Mouse (Mus musculus): ENCODE data around the gene Pald1.

Gene Pald1

GRCm38 (mm10) chr10:61328927-61329326 is 54.4 kb downstream of the Pald1 start:
- DNase-seq (ENCODE audit: low spot score in 2 of 2): no peak

- no peak for DNase-seq (ENCODE audit: low spot score in 2 of 2)
Observed at GRCm38 (mm10) chr10:61327545-61327944, 55.8 kb downstream of the Pald1 start.

DNA sequence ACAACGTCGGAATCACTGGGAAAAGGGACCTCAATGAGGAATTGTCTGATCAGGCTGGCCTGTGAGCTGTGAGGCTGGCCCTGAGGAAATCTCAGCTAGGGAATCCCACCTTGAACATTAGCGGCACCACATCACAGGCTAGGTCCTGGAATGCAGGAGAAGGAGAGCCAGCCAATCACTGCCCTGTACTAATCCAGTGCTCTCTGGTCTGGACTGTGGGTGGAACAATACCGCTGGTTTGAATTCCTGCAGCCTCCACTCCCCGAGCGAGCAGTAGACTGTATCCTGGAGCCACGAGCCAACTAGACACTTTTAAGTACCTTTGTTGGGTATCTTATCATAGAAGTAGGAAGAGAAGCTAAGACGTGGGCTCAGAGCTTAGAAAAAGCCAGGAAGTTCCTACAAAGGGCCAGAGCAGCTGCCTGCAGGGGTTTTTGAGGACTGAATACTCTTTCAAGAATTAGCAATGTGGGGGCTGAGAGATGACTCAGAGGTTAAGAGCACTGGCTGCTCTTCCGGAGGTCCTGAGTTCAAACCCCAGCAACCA is 57.5 kb downstream of the Pald1 start:
- DNase-seq (ENCODE audit: low spot score in 2 of 2): no peak

DNA sequence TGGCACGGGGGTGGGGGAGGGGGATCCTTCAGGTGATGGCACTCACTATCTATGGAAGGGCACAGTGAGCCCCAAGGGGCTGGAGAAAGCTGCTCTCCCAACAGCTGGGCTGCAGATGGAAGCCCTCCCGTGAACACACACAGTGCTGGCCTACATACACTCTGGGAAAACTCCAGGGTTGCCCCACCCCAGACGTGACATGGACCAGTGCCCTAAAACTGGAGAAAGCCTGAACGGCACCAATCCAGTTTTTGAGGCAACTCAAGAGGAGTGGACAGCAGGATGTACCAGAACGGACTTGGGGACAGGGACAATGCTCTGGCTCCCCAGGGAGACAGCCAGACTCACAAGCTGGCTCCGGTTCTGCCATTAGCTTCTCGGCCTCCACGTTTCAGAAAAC is 58.6 kb downstream of the Pald1 start:
- no peak for DNase-seq (ENCODE audit: low spot score in 2 of 2)

DNA sequence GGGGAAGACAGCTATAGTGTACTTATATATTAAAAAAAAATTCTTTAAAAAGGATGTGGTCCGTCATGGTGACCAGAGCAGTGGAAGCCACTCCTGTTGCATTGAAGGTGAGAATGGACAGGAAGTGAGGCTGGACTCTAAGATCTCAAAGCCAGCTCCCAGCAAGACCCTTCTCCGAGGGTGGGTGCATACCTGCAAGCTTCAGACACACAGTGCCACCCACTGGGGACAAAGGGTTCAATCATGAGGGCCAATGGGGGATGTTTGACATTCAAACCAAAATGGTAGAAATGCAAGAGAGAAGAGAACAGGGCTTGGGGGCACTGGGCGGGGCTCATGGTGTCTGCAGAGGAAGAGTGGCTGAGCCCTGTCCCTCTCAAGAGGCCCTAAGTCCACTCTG is 64.8 kb downstream of the Pald1 start:
- DNase-seq (ENCODE audit: low spot score in 2 of 2): no peak

- DNase-seq (ENCODE audit: low spot score in 2 of 2): no peak
Observed at GRCm38 (mm10) chr10:61315324-61315880, 67.9 kb downstream of the Pald1 start.

GRCm38 (mm10) chr10:61313750-61314149 is 69.6 kb downstream of the Pald1 start:
- DNase-seq (ENCODE audit: low spot score in 2 of 2): no peak

DNA sequence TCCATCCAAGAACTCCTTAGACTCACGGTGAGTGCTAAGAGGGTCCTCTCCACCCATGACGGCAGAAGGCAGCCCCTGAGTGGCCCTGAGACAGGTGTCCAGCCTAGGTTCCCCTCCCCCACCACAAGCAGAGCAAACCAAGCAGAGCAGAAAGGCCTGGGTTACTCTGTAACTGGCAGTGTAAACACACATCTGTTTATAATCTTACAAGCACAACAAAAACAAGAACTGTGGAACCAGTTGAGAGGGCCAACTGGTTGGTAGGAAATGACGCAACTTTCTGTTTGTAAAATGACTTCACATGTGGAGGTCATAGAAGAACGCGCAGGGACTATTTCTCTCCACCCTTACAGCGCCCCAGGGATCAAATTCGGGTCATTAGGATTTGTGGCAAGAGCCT is 70.6 kb downstream of the Pald1 start:
- no peak for DNase-seq (ENCODE audit: low spot score in 2 of 2)

DNA sequence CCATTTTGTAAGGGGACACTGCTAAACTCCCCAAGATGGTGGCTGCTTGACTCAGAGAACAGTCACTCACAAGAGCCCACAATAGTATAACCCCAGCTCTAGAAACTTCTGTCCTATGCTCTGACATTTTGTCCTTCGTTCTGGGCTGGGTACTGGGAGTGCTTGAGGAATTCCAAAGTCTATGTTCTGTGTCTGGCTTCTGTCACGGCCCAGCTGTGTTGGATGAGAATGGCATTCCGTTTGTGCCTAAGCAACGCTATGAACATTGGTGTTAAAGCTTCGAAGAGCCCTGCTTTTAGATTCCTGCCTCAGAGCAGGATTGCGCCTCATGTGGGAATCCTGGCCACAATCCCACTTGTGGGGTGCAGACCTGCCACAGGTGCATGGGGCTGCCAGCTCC is 71.2 kb downstream of the Pald1 start:
- DNase-seq (ENCODE audit: low spot score in 2 of 2): no peak

DNA sequence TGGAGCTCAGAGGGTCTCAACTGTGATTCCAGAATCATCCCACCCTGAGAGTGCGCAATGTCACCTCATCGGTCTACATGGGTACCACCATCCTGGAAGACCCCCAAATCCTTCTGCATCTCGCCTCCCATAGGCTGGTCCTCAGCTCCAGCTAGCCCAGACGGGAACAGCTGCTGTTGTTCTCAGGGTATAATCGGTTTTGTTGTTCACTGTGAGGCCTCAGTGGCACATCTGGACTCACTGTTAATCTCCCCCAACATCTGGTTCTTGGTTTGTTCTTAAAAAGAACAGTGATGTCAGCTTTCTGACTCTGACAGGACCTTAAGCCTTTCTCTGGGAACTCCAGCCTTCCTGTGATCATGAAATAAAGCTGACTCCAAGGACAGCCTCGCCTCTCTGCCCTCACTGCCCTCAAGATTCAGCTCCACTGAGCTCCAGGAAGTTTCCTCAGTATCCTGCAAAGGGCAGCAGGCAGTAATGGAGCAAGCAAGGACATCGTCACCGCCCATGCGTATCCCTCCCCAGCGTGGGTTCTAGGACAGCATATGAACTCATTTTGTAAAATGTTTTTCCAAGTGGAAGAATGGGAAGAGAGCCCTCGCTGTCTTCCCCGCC is 74.5 kb downstream of the Pald1 start:
- DNase-seq (ENCODE audit: low spot score in 2 of 2): no peak

- DNase-seq (ENCODE audit: low spot score in 2 of 2): no peak
Observed at GRCm38 (mm10) chr10:61305928-61306590, 77.3 kb downstream of the Pald1 start.

GRCm38 (mm10) chr10:61304046-61304445 is 79.3 kb downstream of the Pald1 start:
- DNase-seq (ENCODE audit: low spot score in 2 of 2): no peak

DNA sequence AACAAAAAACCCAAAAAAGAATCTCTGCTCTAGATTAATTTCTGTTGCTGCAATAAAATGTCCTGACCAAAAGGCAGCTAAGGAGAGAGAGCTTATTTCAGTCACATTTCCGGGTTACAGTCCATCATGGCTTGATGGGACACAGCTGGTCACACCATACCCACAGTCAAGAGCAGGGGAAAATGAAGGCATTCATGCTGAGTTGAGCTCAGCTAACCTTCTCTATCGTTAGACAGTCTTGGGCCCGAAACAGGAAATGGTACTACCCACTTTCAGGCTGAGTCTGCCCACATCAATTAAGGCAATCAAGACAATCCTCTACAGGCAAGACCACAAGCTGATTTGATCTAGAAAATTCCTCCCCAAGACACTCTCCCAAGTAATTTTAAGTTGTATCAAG is 82.3 kb downstream of the Pald1 start:
- DNase-seq (ENCODE audit: low spot score in 2 of 2): no peak

- no peak for DNase-seq (ENCODE audit: low spot score in 2 of 2)
Observed at GRCm38 (mm10) chr10:61297477-61297876, 85.9 kb downstream of the Pald1 start, which contains the start of gene Prf1. Gene Prf1, plus strand, starts transcription at chr10:61297833.

DNA sequence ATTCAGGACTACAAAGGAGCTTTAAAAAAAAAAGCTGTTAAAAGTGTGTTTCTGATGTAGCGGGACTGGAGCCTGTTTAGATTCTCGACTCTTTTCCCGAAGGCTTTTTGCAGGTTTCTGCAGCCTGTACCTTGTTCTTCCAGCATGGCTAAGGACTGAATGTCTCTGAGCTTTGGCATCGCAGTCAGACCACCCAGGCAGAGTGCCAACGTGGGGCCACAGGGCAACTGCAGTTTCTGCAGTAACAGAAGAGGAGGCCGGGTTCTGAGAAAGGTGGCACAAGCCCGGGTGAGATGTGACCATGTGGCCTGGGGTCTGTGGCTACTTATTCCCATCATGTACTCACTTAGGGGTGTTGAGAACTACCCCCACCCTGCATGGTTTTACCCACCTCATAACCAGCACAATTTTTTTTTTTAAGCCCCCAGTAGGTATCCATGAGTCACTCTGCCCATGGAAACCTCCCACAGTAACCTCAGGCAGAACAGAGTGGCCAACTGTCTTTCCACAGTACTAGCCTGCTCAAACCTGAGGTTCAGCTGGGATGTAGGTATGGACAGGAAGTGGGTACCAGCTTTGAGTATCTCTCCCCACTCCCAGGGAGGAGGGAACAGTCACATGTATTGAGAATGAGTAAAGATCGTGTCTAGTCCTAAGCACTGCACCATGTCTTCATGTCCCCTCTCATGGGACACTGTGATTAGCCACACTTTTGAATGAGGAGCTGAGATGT is 86.5 kb downstream of the Pald1 start:
- DNase-seq (ENCODE audit: low spot score in 2 of 2): no peak

DNA sequence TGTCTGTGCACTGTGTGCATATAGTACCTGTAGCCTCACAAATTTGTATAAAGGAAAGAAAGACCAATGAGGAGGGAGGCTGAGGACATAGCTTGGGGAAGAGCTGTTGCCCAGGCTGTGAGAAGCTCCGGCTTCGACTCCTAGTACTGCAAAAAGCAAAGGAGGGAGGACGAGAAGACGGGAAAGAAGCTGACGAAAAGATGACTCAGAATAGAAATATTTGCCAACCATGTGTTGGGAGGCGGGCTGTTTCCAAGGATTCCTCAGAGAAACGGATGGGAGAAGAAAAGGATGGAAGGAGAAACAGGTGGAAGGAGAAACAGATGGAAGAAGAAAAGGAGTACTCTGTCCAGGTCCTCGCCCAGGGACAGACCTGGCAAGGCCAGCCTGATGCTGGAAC is 89.1 kb downstream of the Pald1 start:
- peak; percentile 36 to 43 for DNase-seq (ENCODE audit: low spot score in 2 of 2)

DNA sequence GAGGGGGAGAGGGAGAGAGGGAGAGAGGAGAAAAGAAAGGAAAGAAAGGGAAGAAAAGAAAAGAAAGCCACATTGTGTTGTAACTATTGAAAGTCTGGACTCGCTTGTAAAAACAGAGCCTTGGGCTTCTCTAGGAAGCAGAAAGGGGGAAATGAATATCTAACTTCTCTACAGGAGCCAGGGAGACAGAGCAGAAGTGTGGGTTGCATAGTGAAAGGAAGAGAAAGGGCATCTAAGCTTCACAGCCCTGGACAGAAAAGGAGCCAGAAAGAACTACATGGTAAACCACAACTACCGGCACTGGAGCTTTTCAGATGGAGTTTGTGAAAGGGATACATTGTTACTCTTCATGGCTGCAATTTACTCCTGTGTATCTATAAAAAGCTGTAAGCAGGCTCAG is 92.9 kb downstream of the Pald1 start:
- DNase-seq (ENCODE audit: low spot score in 2 of 2): no peak

GRCm38 (mm10) chr10:61290016-61290415 is 93.3 kb downstream of the Pald1 start:
- no peak for DNase-seq (ENCODE audit: low spot score in 2 of 2)

DNA sequence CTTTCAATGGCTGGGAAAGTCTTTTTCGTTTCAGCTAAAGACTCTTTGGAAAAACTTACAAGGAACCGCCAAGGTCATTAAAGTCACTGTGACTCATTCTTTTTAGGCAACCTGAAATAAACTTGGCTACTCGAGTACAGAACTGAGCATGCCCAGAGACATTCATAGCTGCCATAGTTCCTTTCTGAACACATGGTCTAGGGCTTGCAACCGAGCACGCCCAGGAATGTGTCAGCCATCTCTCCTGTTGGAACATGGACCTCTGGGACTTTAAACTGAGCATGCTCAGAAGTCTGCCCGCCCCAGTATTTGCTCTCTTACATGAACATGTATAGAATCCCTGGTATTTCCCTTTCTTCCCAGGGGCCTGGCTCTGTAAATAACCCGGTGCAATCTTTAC is 97.1 kb downstream of the Pald1 start:
- no peak for DNase-seq (ENCODE audit: low spot score in 2 of 2)

DNA sequence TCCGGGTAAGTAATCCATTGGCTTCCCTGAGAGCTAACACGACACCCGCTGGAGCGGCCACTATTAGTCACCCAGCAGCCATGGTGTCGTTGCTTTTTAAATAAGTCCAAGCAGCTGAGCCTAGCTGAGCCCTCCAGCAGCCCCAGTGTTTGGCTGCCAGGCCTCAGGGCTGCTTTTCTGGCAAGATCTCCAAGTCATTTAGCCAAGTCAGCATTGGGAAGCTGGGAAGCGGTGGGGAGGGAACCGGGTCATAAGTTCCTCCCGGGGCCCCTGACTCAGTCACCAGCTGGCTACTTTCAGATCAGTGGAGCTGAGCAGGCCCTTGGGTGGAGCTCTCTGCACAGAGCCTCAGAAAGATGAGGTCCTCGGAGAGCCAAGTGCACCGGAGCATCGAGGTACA is 98.1 kb downstream of the Pald1 start:
- DNase-seq (ENCODE audit: low spot score in 2 of 2): no peak

- no peak for DNase-seq (ENCODE audit: low spot score in 2 of 2)
Observed at GRCm38 (mm10) chr10:61284309-61284708, 99.0 kb downstream of the Pald1 start.

DNA sequence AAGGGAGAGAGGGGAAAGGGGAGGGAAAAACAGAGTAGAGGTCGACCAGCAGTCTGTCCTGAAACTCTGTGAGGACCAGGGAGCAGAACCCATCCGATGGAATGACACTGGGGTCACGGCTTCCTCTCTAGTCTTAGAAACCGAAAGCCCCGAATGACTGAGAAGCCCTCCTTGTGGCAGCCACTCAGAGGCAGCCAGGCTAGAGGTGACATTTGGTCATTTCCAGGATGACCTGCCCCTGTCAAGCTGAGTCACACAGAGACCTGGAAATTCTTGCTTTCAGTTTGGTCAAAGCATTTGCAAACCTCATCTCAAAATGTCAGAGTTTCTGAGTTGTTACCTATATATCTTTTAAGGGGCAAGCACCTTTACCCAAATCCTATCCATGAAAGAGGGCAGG is 102.2 kb downstream of the Pald1 start:
- no peak for DNase-seq (ENCODE audit: low spot score in 2 of 2)

All from right cerebral cortex, adult 2 months (tissue).